Mouse (Mus musculus) brain, embryonic 18.5 days (tissue): Measurements from ENCODE around the gene Tapt1.
"Not testable (repeated sequence)": the region's sequence is repeated elsewhere in the genome, so short reads cannot be mapped to it uniquely, and the experiment has no call there.

Experiments used
- DNase-seq: peaks from one replicate; pipeline ENCODE4 v3.0.0-alpha.2; 2012; ENCODE audit warnings: low read depth, low spot score

Tapt1 gene

GRCm38 (mm10) chr5:44127487-44127886 lies 98.9 kb downstream of the Tapt1 start:
- DNase-seq: no peak

- DNase-seq: not testable (repeated sequence)
These were observed 99.9 kb downstream of the Tapt1 start for GRCm38 (mm10) chr5:44126574-44126973.
